Mouse (Mus musculus) activated CD4-positive, CD25-positive, alpha-beta regulatory T cell, adult 4 months (primary cell): ENCODE results near the gene AC124108.1. TPM values are rescaled to one million over a fixed set of nuclear protein-coding genes. Genes with fewer than 3 reads are reported as not detected.

Source experiments
- ATAC-seq: one replicate; pipeline ENCODE4 v1.8.0; 2017
- polyA plus RNA-seq, 2 experiments: library from polyadenylated mRNA; unstranded; fragments of 100-300 nt; shearing (Covaris generic); gene quantifications; one replicate each; pipeline ENCODE4 v1.2.1; 2017

The AC124108.1 gene
- polyA plus RNA-seq, 2 experiments from 2014 or later = not detected

- no peak for ATAC-seq
Measured at GRCm38 (mm10) chr1:132254467-132254866, 63.2 kb downstream of the AC124108.1 start.

Other genes with a start within 250 kb of the AC124108.1 start
- not detected for gene Slc45a3, start 228.5 kb upstream of the AC124108.1 start, polyA plus RNA-seq
- gene Elk4, start 183.8 kb upstream of the AC124108.1 start, polyA plus RNA-seq = 10 to 100 TPM; 62.3 to 71.4 TPM
- 10 to 100 TPM; 39.0 to 45.4 TPM for gene Mfsd4a, start 123.4 kb upstream of the AC124108.1 start, polyA plus RNA-seq
- gene Cdk18, start 51.8 kb upstream of the AC124108.1 start, polyA plus RNA-seq = not detected
- gene Lemd1, start within 50 bp of the AC124108.1 start, polyA plus RNA-seq = not detected
- gene Gm10188, start 38.3 kb downstream of the AC124108.1 start, polyA plus RNA-seq = not detected
- not detected for gene Klhdc8a, start 107.2 kb downstream of the AC124108.1 start, polyA plus RNA-seq
- gene Nuak2, start 124.7 kb downstream of the AC124108.1 start, polyA plus RNA-seq = 1 to 10 TPM; 2.0 TPM
- gene Tmcc2, start 199.8 kb downstream of the AC124108.1 start, polyA plus RNA-seq = 1 to 10 TPM in 1 of 2 experiments, under 1 TPM in 1; 0.54 to 1.6 TPM
- gene Dstyk, start 226.1 kb downstream of the AC124108.1 start, polyA plus RNA-seq = 1 to 10 TPM; 4.0 to 4.3 TPM